Mouse (Mus musculus) skeletal muscle tissue, adult 2 months (tissue): Measurements from ENCODE around the gene Kcna3.

Experiments
- DNase-seq: peaks from one replicate; pipeline ENCODE4 v3.0.0-alpha.2; 2012; ENCODE audit warnings: low read depth, low spot score

Kcna3 gene

DNA sequence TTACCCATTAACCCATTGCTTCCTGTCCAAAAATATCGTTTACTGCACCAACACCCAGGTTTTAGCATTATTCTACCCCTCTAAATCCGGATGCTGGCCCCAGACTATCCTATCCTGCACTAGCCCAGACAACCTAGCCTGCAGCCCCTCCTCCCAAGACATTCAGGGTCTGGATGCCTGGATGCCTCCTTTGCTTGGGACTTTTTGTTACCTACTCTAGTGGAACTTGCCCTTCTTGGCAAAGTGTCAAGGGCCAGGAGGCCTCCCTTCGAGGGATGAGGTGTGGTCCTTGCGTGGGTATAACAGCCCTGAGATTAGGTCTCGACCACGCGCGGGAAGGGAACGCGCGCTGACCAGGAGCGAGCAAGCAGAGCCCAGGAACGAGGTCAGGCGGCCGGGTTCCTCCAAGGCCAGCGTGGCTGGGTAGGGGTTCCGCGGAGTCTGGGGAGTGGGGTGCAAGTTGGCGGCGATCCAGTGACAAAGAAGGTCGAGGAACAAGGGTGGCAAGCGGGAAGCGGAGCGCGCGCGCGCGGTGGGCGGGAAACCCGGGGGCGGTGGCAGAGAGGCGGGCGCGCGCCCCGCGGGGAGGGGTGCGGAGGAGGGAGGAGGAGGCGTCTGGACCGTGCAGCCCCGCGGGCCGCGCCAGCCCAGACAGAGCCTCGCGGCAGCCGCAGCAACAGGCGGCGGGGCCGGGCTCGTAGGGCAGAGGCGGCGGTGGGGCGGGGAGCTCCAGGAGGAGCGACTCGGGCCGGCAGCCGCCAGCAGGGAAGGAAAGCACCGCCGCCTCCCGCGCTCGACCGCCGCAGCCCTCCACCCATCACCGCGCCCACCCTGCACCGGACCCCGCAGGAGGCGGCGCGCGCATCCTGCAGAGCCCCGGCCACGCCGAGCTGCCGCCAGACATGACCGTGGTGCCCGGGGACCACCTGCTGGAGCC lies at the start of gene Kcna3:
Gene Kcna3, plus strand, starts transcription at position 649 of the 937 bp plus-strand sequence.
- no peak for DNase-seq

GRCm38 (mm10) chr3:106991334-106991733 lies 44.6 kb upstream of the Kcna3 start:
- no peak for DNase-seq

DNA sequence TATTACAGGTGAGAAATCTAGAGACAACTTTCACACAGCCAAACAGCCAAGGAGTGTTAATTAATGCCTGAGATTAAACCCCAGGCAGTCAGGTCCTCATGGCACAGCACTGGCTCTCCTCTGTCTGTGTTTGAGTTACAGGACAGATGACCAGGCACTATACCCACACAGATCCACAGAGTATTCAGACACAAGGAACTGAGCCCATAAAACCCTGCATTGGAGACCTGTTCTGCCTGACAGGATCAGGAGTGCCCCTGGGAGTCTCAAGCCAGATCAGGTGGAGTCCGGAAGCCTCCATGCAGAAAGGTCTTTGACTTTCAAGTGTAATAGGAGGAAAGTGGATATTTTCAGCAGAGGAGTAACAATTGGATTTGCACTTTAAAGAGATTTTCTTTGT lies 40.6 kb upstream of the Kcna3 start:
- no peak for DNase-seq

GRCm38 (mm10) chr3:106996186-106996585 lies 39.8 kb upstream of the Kcna3 start:
- no peak for DNase-seq

DNA sequence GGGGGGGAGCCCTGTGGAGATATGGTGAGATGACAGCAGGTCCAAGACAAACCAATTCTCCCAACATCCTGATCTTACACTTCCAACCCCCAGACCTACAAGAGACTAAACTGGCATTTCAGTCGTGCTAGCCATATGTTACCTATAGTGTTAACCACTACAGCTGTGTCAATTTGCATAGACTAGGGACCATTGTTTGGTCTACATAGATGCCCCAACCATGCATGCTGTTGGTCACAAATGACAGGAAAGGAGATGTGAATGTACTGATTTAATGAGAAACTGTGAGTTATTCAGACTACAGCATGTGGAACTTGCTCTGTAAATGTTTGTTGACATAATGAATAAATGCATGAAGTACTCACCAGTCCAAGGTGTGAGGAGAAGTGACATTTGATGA lies 37.6 kb upstream of the Kcna3 start:
- DNase-seq = no peak

DNA sequence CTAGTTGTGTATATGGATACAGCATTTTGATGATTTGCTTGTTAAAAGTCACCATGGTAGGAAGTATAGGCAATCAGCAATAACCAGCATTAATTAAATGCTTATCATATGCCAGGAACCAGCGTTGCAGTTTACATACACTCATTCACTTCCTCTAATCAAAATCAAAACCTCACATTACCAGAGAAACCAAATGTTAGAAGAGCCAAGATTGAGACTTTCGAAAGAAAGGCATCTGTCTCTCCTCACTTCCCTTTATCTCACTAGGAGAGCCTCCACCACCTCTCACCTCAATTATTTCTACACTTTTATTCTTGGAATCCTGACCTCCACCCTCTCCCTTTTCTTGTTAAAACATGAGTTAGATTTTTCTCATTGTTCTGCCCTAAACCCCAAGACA lies 35.8 kb upstream of the Kcna3 start:
- no peak for DNase-seq

GRCm38 (mm10) chr3:107002249-107003123 lies 33.5 kb upstream of the Kcna3 start:
- DNase-seq = no peak

DNA sequence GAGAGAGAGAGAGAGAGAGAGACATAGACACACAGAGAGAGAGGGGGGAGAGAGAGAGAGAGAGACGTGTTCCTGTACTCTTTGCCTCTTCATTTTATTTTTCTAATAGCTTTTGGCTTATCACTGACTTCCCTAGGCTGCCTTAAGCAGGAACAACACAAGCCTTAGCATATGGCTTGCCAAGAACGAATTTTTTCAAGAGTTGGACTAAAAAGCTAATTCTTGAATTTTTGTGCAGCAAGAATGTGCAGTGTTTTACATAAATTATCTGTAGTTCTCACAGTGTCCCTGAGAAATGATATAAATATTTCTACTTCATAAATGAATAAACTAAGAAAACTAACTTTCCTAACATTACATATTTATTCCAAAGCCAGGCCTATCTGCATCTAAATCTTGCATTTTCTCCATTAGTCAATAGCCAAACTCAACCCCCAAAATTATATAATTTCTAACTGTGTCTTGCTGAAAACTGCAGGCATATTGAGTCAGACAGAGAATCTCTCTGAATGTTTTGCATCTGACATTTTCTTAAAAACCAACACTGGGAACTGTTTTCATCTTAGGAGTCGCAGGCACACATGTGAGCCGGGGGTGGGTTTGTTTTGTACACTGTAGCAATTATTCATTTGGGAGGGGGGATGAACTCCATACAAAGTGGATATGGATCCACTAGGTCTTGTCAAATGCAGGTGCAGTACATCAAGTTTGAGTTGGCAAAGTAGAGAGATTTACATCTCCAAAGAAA lies 26.5 kb upstream of the Kcna3 start:
- no peak for DNase-seq

DNA sequence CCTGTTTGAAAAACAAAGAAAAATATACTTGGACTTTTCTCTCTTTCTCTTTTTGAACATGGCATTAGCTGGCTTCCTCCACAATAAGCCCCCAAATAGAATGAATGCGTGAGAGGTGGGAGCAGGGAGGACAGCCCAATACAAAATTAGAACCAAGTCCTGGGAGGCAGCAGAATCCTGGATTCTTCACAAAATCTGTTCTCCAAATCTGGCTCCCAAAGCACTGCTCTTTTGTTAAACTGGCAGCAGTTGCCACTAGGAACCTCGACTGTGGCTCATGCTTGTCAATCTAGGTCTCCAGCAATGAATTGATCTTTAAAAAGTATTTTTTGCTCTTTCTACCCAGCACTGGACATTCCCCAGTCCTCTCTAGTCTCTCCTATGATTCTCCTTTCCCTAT lies 17.7 kb upstream of the Kcna3 start:
- no peak for DNase-seq

GRCm38 (mm10) chr3:107031547-107031946 lies 4.4 kb upstream of the Kcna3 start:
- DNase-seq = no peak

DNA sequence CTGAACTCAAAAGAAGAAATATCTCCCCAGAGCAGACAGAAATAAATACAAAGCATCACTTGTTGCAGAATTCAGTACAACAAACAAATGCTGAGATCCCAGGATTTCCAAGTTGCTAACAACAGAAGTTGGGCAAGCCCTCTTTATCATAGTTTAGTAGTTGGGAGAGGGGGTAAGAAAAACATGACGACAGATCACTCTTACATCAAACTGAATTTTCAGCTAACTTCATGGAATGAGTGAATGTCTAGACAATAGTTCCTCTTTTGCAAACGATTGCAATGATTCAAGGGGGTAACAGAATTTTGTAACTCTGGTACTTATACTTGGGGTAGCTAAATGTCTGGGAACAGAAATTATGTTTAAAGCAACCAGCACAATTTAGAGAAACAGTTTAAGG lies 1.2 kb upstream of the Kcna3 start:
- no peak for DNase-seq

GRCm38 (mm10) chr3:107036458-107037039 lies 580 bp downstream of the Kcna3 start:
- DNase-seq = no peak

DNA sequence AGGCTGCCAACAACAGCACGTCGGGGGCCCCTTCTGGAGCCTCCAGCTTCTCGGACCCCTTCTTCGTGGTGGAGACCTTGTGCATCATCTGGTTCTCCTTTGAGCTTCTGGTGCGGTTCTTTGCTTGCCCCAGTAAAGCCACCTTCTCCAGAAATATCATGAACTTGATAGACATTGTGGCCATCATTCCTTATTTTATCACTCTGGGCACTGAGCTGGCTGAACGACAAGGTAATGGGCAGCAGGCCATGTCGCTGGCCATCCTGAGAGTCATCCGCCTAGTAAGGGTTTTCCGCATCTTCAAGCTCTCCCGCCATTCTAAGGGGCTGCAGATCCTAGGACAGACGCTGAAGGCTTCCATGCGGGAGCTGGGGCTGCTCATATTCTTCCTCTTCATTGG lies 1.1 kb downstream of the Kcna3 start:
- no peak for DNase-seq

- no peak for DNase-seq
Observed at GRCm38 (mm10) chr3:107037536-107038155, 1.7 kb downstream of the Kcna3 start.

GRCm38 (mm10) chr3:107038156-107038536 lies 2.2 kb downstream of the Kcna3 start:
- DNase-seq = no peak

DNA sequence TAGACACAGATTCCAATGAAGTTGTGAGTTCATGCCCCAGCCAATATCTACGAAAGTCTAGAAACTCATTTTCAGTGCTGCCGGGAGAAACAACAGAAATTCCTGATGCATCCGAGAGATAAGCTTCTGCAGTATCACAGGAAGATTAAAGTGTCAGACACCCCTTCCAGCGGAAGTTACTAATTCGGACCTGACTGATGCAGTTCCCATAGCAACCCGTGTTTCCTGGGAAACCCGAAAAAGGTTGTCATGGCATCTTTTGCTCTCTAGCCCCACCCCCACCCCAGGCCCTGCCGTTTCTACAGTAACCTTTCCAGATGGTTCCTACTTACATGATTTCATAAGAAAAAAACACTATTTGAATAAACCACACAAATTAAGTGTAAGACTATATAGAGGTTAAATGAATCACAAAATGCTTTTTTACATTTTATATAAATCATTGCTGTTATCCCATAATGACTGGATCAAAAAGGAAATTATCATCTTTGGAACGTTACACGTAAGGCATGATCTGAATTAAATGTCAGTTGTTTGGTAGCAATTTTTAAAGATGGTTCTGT lies 2.8 kb downstream of the Kcna3 start:
- no peak for DNase-seq

DNA sequence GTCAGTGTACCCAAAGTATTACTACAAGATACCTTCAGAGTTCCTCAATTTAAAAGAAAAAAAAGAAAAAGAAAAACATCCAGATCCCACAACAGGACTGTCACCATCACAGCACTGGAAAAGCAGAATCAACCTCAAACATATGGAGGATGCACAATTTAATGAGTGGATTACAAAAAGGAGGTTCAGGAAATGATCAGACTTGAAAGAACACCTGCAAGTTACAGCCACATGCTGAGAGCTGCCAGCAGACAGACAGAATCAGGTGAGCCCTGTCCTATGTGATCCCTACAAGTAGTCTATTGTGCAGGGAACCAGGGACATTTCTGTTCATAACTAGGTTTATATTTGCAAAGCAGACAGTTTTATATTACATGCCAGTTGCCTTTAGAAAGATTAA lies 3.3 kb downstream of the Kcna3 start:
- no peak for DNase-seq

- DNase-seq = no peak
Observed at GRCm38 (mm10) chr3:107040408-107040807, 4.4 kb downstream of the Kcna3 start.

DNA sequence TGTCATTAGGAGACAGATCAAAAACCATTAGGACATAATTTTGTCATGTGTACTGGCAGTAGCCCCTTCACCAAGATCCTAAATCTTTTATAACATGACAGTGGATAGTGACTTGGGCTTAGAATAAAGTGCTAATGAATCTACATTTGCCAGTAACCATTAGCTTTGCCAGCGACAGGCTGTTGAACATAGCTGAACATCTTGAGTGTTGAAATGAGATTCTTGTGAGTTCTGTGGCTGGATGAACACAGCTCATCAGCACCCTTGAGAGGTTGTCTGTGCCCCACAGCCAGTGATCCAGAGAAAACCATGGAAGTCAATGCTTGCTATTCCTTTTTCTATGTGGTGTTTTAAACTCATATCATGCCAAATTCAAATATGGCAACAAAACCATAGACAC lies 5.7 kb downstream of the Kcna3 start:
- no peak for DNase-seq

DNA sequence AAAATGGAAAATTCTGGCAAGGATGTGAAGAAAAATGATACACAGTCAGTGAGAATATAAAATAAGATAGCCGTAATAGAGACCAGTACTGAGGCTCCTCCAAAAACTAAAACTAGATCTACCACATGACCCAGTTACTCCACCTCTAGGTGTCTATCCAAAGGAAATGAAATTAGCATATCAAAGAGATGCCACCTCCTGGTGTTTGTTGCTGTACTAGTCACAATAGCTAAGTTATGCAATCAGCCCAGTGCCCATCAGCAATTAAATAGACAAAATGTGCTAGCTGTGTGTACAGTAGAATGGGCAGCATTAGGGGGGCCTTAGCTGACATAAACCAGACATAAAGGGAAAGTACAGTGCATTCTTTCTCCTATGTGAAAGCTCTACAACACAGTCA lies 25.5 kb downstream of the Kcna3 start:
- no peak for DNase-seq

DNA sequence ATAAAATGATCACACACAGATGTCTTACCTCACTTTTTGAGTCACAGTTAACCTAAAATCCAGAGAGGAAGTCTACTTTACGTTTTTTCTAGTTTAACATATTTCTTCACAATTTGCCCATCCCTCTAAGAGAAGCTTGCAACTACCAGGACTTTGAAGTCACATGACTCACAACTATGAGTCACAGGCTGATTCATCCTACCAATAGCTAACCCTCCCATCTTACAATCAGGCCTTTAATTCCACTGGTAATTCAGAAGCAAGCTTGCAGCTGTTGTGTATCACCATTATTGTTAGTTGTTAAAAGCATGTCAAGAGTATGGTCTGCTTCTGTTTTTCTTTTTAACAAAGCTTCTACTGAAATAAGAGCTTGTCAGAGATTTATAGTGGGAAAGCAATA lies 26.8 kb downstream of the Kcna3 start:
- no peak for DNase-seq
